Mouse (Mus musculus): ENCODE measurements around the gene Glrb.

- TF ChIP-seq GATA1 (IDR thresholded peaks at IDR 0.05; ENCODE audit: borderline replicate concordance, low read length) (no peak), CTCF (IDR thresholded peaks at IDR 0.05; ENCODE audit: low read depth, low read length) (no peak)
These were observed 89.5 kb downstream of the Glrb start for GRCm38 (mm10) chr3:80823975-80824374.
